Mouse (Mus musculus) liver, embryonic 14 days (tissue): ENCODE measurements around the gene Fh1. TPM values are rescaled to one million over a fixed set of nuclear protein-coding genes. Genes with fewer than 3 reads are reported as not detected.

Experiments
- polyA plus RNA-seq: library from polyadenylated mRNA; depleted of rRNA; stranded (reverse); fragments of >200 nt; gene quantifications from 2 replicates; pipeline ENCODE4 v1.2.3, GENCODE M21; 2012; rRNA removed

Gene Fh1
- polyA plus RNA-seq = 63.0 and 66.7 TPM in 2 replicates

GRCm38 (mm10) chr1:175625257-175625879 is at the start of gene Fh1:
Gene Fh1, minus strand, starts transcription at chr1:175625635.

GRCm38 (mm10) chr1:175619814-175620431 is 5.5 kb downstream of the Fh1 start, which contains the start of gene Kmo:
Gene Kmo, plus strand, starts transcription at chr1:175620381.

Other genes with a start within 250 kb of the Fh1 start
- gene Rgs7, start 133.1 kb downstream of the Fh1 start, polyA plus RNA-seq = 0.01 and 0.02 TPM in 2 replicates
- gene Kmo, start 5.3 kb downstream of the Fh1 start, polyA plus RNA-seq = 5.0 and 6.5 TPM in 2 replicates
- gene Opn3, start 67.1 kb upstream of the Fh1 start, polyA plus RNA-seq = 0.60 and 0.61 TPM in 2 replicates
- 1.2 and 1.5 TPM in 2 replicates for gene Chml, start 67.3 kb upstream of the Fh1 start, polyA plus RNA-seq
- not detected in 2 replicates for gene Wdr64, start 73.0 kb upstream of the Fh1 start, polyA plus RNA-seq